Mouse (Mus musculus) T-helper 17 cell (primary cell): ENCODE measurements around the gene Ino80d.

Source experiments
- in situ Hi-C, 2 experiments: fragments of 300-600 bp; cut with MboI, MseI; formaldehyde crosslinking; loops; 1 replicate in 1 of 2; 2 replicates in 1 of 2; pipeline ENCODE4 v1.15.1; 2025; ENCODE audit warnings: high pct_unique_total_duplicates in 2 of 2

Ino80d gene

DNA sequence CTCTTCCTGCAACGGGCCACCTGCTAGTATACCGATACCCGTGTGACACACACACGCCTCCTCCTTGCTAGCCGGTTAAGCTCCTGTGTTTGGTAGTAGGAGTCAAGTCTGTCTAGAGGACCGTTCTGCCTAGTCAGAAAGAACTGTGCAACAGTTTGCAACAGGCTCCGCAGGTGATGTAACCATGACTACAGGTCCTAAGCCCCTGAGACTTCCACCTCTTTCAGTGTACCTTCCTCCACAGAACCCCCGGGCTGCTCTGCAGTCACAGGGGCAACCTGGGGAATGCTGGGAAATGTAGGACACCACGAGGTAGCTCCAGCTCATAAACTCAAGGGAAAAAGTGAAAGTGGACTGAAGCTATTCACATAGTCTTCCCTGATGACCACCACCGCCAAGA, 123.4 kb downstream of the Ino80d start:
- in situ Hi-C loops, result no loop called here

GRCm38 (mm10) chr1:62987561-62987960, 126.9 kb downstream of the Ino80d start:
- in situ Hi-C loops, result no loop called here

DNA sequence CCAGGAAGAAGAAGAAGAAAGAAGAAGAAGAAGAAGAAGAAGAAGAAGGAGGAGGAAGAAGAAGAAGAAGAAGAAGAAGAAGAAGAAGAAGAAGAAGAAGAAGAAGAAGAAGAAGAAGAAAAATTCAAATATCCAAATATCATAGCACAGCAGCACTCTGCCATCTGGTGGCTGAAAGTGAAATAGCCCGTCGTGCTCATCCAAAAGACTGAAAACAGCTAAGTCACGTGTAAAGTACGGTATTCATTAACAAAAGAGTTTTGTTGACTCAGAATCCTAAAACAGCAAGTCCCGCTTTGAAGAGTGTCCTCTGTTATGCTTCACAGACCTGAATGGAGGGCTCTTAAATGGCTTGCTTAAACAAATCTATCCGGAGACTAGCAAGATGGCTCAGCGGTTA, 128.2 kb downstream of the Ino80d start:
- in situ Hi-C loops, result no loop called here

DNA sequence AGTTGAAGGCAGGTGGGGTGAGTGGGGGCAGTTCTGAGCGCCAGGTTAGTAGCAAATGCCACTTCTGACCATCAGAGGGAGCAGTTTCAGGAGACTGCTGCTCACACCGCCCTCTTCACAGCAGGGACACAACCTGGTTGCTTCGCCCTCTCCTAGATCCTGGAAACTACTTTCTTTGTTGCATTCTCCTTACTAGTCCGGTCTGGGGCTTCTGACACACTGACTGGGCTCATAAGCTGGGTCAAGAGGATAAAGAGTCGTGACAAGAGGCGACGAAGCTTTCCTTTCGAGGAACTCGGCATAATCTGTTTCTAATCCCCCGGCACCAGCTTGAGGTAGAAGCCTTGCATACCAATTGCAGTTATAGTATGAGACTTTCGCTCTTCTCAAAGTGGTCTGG, 129.9 kb downstream of the Ino80d start:
- in situ Hi-C loops, result no loop called here

DNA sequence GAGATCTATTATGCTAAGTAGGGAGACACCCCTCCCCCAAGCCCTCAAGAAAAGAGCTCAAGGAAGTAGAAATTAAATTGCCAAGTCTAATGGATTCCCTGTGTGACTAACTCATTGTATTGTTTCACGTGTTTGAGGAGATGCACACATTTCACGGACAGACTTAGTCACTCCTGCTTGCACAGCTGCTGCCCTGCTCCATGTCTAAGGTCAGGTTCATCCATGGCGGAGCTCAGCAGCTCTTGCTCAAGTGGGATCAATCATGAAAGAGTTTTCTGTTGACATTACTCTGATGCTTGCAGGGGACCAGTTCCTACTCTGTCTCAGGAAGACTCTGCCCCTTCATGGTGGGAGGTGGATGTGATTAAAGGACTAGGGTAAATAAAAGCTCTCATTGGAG, 137.7 kb downstream of the Ino80d start:
- in situ Hi-C loops, result no loop called here

DNA sequence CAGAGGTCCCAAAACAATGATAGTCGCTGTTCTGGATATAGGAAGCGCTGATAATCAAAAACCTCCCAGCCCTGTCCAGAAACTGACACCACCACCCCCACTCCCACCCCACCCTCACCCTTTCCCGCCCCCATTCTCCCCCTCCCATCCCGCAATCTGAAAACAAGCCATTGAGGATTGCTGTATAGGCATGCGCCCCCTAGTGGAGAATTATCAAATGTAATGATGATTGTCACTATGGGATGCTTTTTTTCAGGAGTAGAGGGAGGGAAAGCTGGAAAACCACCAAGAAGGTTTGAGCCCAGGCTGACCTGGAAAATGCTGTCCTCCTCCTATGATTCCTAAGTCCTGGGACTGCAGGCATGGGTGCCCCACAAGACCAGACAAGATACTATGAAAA, 147.6 kb downstream of the Ino80d start:
- in situ Hi-C loops, result no loop called here

- in situ Hi-C loops, result no loop called here
Measured at GRCm38 (mm10) chr1:62964291-62964690, 150.2 kb downstream of the Ino80d start.

GRCm38 (mm10) chr1:62956942-62957645, 157.4 kb downstream of the Ino80d start:
- in situ Hi-C loops, result no loop called here

- in situ Hi-C loops, result no loop called here
Measured at GRCm38 (mm10) chr1:62956526-62956925, 157.9 kb downstream of the Ino80d start.

DNA sequence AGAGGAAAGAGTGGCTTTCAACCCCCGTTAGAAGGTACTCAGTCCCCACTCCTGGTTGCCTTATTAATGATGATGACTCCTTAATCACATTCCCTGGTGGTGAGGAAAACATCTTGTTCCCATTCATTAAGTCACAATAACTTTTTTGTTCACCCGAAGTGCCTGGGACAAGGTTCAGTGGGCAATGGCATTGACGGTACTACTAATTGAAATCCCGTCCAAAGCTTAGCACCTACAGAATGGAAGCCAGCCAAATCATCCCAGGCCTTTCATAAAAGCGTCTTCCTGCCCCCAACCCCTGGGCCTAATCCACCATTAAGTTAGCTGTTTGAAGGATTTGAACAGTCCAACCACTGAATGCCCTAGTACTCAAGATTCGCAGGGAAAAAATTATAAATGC, 159.1 kb downstream of the Ino80d start:
- in situ Hi-C loops, result no loop called here

GRCm38 (mm10) chr1:62953036-62953435, 161.4 kb downstream of the Ino80d start:
- in situ Hi-C loops, result no loop called here

DNA sequence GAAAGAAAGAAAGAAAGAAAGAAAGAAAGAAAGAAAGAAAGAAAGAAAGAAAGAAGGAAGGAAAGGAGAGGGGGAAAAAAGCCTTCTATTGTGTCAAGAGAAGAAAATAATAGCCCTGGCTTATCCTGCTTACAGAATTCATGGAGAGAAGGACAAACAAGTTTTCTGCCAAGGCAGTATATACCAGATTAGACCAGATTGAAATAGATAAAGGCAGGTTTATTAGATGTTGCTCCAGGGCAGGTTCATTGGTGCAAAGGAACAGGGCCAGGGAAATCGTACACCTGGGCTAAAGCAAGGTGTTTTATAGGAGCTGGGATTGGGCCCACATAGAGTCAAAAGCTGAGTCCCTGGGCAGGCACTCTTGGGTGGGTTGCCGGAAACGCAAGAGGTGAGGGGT, 162.1 kb downstream of the Ino80d start:
- in situ Hi-C loops, result no loop called here

DNA sequence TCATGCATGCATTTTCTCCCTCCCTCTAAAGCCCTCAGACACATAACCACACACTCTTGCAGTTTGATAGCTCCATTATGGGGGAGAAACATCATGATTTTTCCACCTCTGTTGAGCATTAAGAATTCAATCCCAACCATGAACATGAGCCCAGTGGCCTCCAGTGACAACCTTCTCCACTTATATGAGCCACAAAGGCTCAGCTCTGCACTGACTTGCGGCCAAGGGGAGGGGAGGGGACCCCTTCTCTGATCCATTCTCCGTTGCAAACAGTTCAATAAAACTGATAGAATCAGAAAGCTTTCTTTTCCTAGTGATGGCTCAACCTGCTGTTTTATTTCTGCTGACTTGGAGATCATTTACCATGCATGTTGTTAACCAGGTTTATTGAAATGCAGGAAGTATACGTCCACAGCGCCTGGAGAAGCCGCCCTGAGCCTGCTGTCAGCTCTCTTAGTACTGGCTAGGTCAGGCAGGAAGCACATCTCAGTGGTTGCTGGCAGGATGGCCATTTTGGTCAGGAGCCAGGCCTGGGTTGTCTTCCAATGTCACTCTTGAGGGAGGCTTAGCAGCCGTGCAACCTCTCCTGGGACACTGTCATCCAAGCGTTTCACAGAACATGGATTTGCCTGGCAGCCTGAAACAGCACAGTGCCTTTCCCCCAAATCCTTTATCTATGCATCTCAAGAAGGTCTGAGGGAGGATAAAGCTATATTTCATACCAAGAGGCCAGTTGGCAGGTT, 163.2 kb downstream of the Ino80d start:
- in situ Hi-C loops, result no loop called here

DNA sequence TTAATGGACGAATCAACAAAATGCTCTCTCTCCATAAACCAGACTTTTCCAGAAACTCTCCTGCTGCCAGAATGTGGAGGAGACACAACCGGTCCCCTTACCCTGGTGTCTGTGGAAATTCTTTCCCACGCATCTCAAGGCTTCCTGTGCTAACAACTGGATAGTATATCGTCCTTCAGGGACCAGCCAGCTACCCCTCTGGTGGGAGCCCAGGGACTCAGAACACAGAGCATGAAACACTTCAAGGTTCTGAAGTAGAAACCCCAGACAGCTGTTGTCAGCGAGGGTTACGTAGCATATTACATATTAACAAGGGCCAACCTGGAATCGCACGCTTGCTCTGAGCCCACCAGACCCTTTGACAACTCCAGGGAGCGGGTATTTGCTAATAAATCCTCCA, 163.9 kb downstream of the Ino80d start:
- in situ Hi-C loops, result no loop called here

GRCm38 (mm10) chr1:62947807-62948206, 166.7 kb downstream of the Ino80d start:
- in situ Hi-C loops, result loop anchor here in 1 of 2 experiments (5.0 kb wide), 1 partner anchor 91 kb away; no protein-coding TSS in a partner anchor

- in situ Hi-C loops, result loop anchor here in 1 of 2 experiments (5.0 kb wide), 1 partner anchor 90 kb away; no protein-coding TSS in a partner anchor
Measured at GRCm38 (mm10) chr1:62946987-62947386, 167.5 kb downstream of the Ino80d start.

GRCm38 (mm10) chr1:62934752-62935329, 179.6 kb downstream of the Ino80d start:
- in situ Hi-C loops, result loop anchor here (5.0 to 10.0 kb wide), 2 partner anchors 150 to 153 kb away; no protein-coding TSS in a partner anchor

- in situ Hi-C loops, result loop anchor here (5.0 to 10.0 kb wide), 2 partner anchors 149 to 152 kb away; no protein-coding TSS in a partner anchor
Measured at GRCm38 (mm10) chr1:62934100-62934513, 180.4 kb downstream of the Ino80d start.

GRCm38 (mm10) chr1:62933288-62934099, 181.0 kb downstream of the Ino80d start:
- in situ Hi-C loops, result loop anchor here (5.0 to 10.0 kb wide), 2 partner anchors 149 to 151 kb away; no protein-coding TSS in a partner anchor

- in situ Hi-C loops, result no loop called here
Measured at GRCm38 (mm10) chr1:62929477-62929876, 185.0 kb downstream of the Ino80d start.

- in situ Hi-C loops, result no loop called here
Measured at GRCm38 (mm10) chr1:62919219-62919618, 195.2 kb downstream of the Ino80d start.
